Mouse (Mus musculus) c-Kit-positive CD71-positive TER-119-positive erythroid progenitor cells, embryonic 14.5 days (primary cell): ENCODE results near the gene Polr3gl.
"Not testable (repeated sequence)": the region's sequence is repeated elsewhere in the genome, so short reads cannot be mapped to it uniquely, and the experiment has no call there.

ENCODE experiments used
- DNase-seq: peaks from one replicate; pipeline ENCODE4 v3.0.0-alpha.2; 2013; ENCODE audit warnings: low spot score

Gene Polr3gl

GRCm38 (mm10) chr3:96593790-96594560 is at the start of gene Polr3gl:
Polr3gl (minus strand) TSS chr3:96594181.
- DNase-seq = peak; percentile 93

- DNase-seq = peak; percentile 68
These were observed 45.2 kb upstream of the Polr3gl start for GRCm38 (mm10) chr3:96639219-96639618.

- DNase-seq = no peak
These were observed 42.5 kb upstream of the Polr3gl start for GRCm38 (mm10) chr3:96636448-96636847.

GRCm38 (mm10) chr3:96635906-96636305 is 41.9 kb upstream of the Polr3gl start:
- DNase-seq = peak; percentile 28

GRCm38 (mm10) chr3:96634928-96635879 is 41.2 kb upstream of the Polr3gl start, which contains the start of the genes Pex11b and Gm42957:
Pex11b (plus strand) TSS chr3:96635376.
Gm42957 (plus strand) TSS chr3:96635474.
- DNase-seq = peak; percentile 80

GRCm38 (mm10) chr3:96634015-96634414 is 40.0 kb upstream of the Polr3gl start:
- DNase-seq = no peak

GRCm38 (mm10) chr3:96632058-96632457 is 38.1 kb upstream of the Polr3gl start:
- no peak for DNase-seq

- DNase-seq = peak; percentile 99
These were observed 36.0 kb upstream of the Polr3gl start, which contains the start of gene Rbm8a for GRCm38 (mm10) chr3:96629729-96630600. Rbm8a (plus strand) TSS chr3:96629933.

GRCm38 (mm10) chr3:96623201-96623600 is 29.2 kb upstream of the Polr3gl start:
- DNase-seq = no peak

- no peak for DNase-seq
These were observed 24.0 kb upstream of the Polr3gl start for GRCm38 (mm10) chr3:96617941-96618340.

GRCm38 (mm10) chr3:96606618-96607017 is 12.6 kb upstream of the Polr3gl start:
- no peak for DNase-seq

- not testable (repeated sequence) for DNase-seq
These were observed 12.0 kb upstream of the Polr3gl start for GRCm38 (mm10) chr3:96606007-96606406.

GRCm38 (mm10) chr3:96603311-96603710 is 9.3 kb upstream of the Polr3gl start:
- DNase-seq = no peak

GRCm38 (mm10) chr3:96602704-96603084 is 8.7 kb upstream of the Polr3gl start:
- no peak for DNase-seq

GRCm38 (mm10) chr3:96601941-96602703 is 8.1 kb upstream of the Polr3gl start:
- no peak for DNase-seq

GRCm38 (mm10) chr3:96601251-96601787 is 7.3 kb upstream of the Polr3gl start:
- no peak for DNase-seq

GRCm38 (mm10) chr3:96600639-96601250 is 6.8 kb upstream of the Polr3gl start, which contains the start of gene Lix1l:
Lix1l (plus strand) TSS chr3:96601149.
- DNase-seq = peak; percentile 78

GRCm38 (mm10) chr3:96599411-96599810 is 5.4 kb upstream of the Polr3gl start:
- DNase-seq = no peak

- DNase-seq = no peak
These were observed 5.0 kb upstream of the Polr3gl start for GRCm38 (mm10) chr3:96599069-96599393.
